Mouse (Mus musculus) liver, embryonic 12.5 days (tissue): ENCODE measurements around the gene Gpr158. TPM values are rescaled to one million over a fixed set of nuclear protein-coding genes. Genes with fewer than 3 reads are reported as not detected.

Source experiments
- ATAC-seq: fragments of 200-750 bp; cut with Nextera tagmentation; 2 replicates; pipeline ENCODE4 v1.8.0; 2017; ENCODE audit warnings: moderate number of reproducible peaks, mild to moderate bottlenecking, moderate library complexity
- H3K27ac ChIP-seq: fragments of 300-500 bp; sonication (generic); 2 replicates; pipeline ENCODE4 v1.5.1; 2016; ENCODE audit warnings: mild to moderate bottlenecking
- H3K27me3 ChIP-seq: fragments of 300-500 bp; sonication (generic); replicated peaks from 2 replicates; pipeline ENCODE4 v1.6.1; 2016; ENCODE audit warnings: mild to moderate bottlenecking, moderate library complexity
- H3K36me3 ChIP-seq: fragments of 300-500 bp; sonication (generic); 2 replicates; pipeline ENCODE4 v1.6.1; 2016; ENCODE audit warnings: mild to moderate bottlenecking, moderate library complexity
- H3K4me1 ChIP-seq: fragments of 300-500 bp; sonication (generic); 2 replicates; pipeline ENCODE4 v1.6.1; 2016
- H3K4me2 ChIP-seq: fragments of 300-500 bp; sonication (generic); 2 replicates; pipeline ENCODE4 v1.6.1; 2016; ENCODE audit warnings: mild to moderate bottlenecking, moderate library complexity
- H3K4me3 ChIP-seq: fragments of 300-500 bp; sonication (generic); 2 replicates; pipeline ENCODE4 v1.5.1; 2016; ENCODE audit warnings: mild to moderate bottlenecking, moderate library complexity
- H3K9ac ChIP-seq: fragments of 300-500 bp; sonication (generic); 2 replicates; pipeline ENCODE4 v1.6.1; 2016; ENCODE audit warnings: mild to moderate bottlenecking, moderate library complexity
- H3K9me3 ChIP-seq: fragments of 300-500 bp; sonication (generic); replicated peaks from 2 replicates; pipeline ENCODE4 v1.6.1; 2016; ENCODE audit warnings: mild to moderate bottlenecking, moderate library complexity
- WGBS: fragments of 180-500 bp; shearing (Covaris S2); methylation state at CpG from one replicate; pipeline ENCODE4 v1.1.7; 2016; ENCODE audit not compliant: insufficient replicate concordance; 5-methylcytosine and 5-hydroxymethylcytosine counted together
- polyA plus RNA-seq: library from polyadenylated mRNA; unstranded; fragments of >200 nt; fragmentation: Nextera tagmentation; extraction: Ambion mirVana; gene quantifications from 2 replicates; pipeline ENCODE4 v1.2.1, GENCODE M21; 2016

Gpr158 gene
- polyA plus RNA-seq, 1 experiment from 2014 or later = not detected

DNA sequence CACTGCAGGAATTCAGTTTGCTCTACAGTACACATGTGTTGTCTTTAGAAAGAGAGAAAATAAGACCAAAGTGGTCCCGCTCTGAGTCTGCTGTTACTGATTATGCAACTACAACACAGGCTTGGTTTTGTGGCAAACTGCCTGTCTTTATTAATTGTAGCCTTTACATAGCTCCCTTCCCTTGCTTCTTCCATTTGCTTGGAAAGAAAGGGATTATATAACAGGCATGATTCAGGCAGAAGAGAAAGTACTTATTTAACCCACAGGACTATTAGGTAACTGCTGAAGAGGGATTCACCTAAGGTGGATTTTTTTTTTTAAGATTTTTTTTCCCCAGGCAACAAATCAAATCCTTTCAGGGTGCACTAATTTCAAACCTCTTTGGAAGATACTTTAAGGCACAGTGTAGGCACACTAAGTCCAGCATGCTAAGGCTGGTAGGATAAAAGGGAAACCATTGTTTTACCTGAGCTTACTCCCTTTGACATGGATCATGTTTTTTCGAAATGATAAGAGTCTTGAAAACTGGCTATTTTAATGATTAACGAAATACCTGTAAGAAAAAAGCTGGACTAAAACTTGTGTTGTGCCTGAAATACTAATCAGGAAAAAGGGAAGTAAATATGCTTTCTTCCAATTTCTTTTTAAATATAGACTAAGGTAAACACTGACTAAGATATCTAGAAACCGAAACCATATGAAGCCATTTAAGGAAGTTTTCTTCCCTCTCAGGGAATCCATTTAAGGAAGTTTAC, 308.9 kb downstream of the Gpr158 start:
- WGBS = 64% methylated on average over 4 of the region's 4 CpGs
- H3K9ac ChIP-seq = no peak overlapping the region
- H3K36me3 ChIP-seq = no peaks in the 10 kb centered on the region
- H3K4me3 ChIP-seq = no peak overlapping the region
- no peaks in the 10 kb centered on the region for H3K4me1 ChIP-seq
- H3K27ac ChIP-seq = no peak overlapping the region
- ATAC-seq = no peak
- H3K4me2 ChIP-seq = no peak overlapping the region
- no peaks in the 10 kb centered on the region for H3K27me3 ChIP-seq
- H3K9me3 ChIP-seq = no peaks in the 10 kb centered on the region

DNA sequence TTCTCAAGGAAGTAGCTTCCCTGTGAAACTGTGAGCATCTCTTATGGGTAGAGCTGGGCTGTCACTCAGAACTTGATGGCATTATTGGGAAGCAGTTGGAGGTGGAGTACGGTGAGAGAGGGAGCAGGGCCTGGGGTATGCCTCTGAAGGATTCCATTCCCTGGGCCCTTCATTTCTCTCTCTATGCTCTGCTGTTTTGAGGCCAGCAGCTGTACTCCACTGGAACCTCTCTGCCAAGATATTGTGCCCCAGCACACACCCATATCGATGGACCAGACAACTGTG, 309.4 kb downstream of the Gpr158 start:
- Histone ChIP-seq H3K9me3 (no peaks in the 10 kb centered on the region), H3K9ac (no peak overlapping the region), H3K4me3 (no peak overlapping the region), H3K4me1 (no peaks in the 10 kb centered on the region), H3K27ac (no peak overlapping the region), H3K4me2 (no peak overlapping the region), H3K36me3 (no peaks in the 10 kb centered on the region), H3K27me3 (no peaks in the 10 kb centered on the region)
- WGBS = 49% methylated on average over 2 of the region's 2 CpGs
- ATAC-seq = no peak

DNA sequence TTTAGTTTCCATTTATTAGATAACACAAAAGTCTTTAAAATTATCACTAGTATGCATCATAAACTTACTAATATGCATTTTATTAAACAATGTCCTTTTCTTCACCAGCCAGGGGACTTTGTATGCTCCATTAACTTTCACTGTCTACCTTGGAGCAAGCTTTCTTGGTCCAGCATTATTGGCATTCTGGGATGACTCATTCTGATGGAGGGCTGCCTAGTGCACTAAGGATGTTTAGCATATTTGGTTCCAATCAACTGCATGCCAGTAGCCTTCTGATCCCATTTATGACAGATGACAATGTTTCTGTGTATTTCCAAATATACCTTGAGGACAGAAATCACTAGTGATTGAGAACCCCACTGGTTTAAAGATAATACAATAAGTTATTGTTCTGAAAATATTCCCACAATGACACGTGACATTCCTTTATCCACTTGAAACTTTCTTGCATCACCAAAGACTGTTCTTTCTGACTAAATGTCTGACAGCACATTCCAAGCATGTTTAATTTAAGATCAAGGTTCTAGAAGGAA, 313.5 kb downstream of the Gpr158 start:
- Histone ChIP-seq H3K4me2 (no peak overlapping the region), H3K27me3 (no peaks in the 10 kb centered on the region), H3K4me3 (no peak overlapping the region), H3K9ac (no peak overlapping the region), H3K9me3 (no peaks in the 10 kb centered on the region), H3K36me3 (no peaks in the 10 kb centered on the region), H3K27ac (no peak overlapping the region), H3K4me1 (no peaks in the 10 kb centered on the region)
- no peak for ATAC-seq
- 73% methylated on average over 1 of the region's 1 CpGs for WGBS

- Histone ChIP-seq H3K4me2 (no peak overlapping the region), H3K9me3 (no peaks in the 10 kb centered on the region), H3K4me3 (no peak overlapping the region), H3K4me1 (no peaks in the 10 kb centered on the region), H3K27me3 (no peaks in the 10 kb centered on the region), H3K9ac (no peak overlapping the region), H3K27ac (no peak overlapping the region), H3K36me3 (no peaks in the 10 kb centered on the region)
- no peak for ATAC-seq
- WGBS = 57% methylated on average over 3 of the region's 3 CpGs
Measured at GRCm38 (mm10) chr2:21684736-21685135, 317.4 kb downstream of the Gpr158 start.

GRCm38 (mm10) chr2:21693128-21693527, 325.8 kb downstream of the Gpr158 start:
- 74% methylated on average over 9 of the region's 9 CpGs for WGBS
- no peak for ATAC-seq
- Histone ChIP-seq H3K27ac (no peak overlapping the region), H3K4me2 (no peak overlapping the region), H3K9ac (no peak overlapping the region), H3K4me1 (no peaks in the 10 kb centered on the region), H3K27me3 (no peaks in the 10 kb centered on the region), H3K36me3 (no peaks in the 10 kb centered on the region), H3K4me3 (no peak overlapping the region), H3K9me3 (no peaks in the 10 kb centered on the region; the same call in 1 of the 2 replicates)

GRCm38 (mm10) chr2:21693807-21694594, 326.7 kb downstream of the Gpr158 start:
- Histone ChIP-seq H3K36me3 (no peaks in the 10 kb centered on the region), H3K4me2 (no peak overlapping the region)

DNA sequence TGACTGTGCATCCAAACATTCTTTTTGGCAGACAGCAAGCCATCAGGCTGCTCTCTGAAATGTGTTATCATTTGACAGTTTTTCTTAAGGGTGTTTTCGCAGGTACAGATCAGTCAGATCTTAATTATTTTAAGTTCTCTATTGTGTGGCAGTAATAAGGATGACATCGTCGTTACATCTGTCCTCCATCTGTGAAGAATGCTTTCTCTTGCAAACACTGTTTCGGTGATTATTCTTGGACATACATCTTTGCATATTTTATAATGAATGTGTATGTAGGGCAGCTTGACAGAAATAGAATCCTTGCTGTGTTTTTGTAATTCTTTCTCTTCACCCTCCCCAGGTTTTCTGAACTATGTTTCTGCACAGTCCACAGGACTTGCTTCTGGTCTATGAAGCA, 360.7 kb downstream of the Gpr158 start:
- H3K27me3 ChIP-seq = no peaks in the 10 kb centered on the region
- no peaks in the 10 kb centered on the region for H3K9me3 ChIP-seq
- H3K4me1 ChIP-seq = no peaks in the 10 kb centered on the region
- 71% methylated on average over 4 of the region's 4 CpGs for WGBS
- no peak overlapping the region for H3K4me2 ChIP-seq
- no peak overlapping the region for H3K27ac ChIP-seq
- H3K36me3 ChIP-seq = no peaks in the 10 kb centered on the region
- ATAC-seq = no peak
- no peak overlapping the region for H3K4me3 ChIP-seq
- no peak overlapping the region for H3K9ac ChIP-seq

More at GRCm38 (mm10) chr2:21693807-21694594, 326.7 kb downstream of the Gpr158 start:
- 42% methylated on average over 5 of the region's 5 CpGs for WGBS
- Histone ChIP-seq H3K27ac (no peak overlapping the region), H3K9me3 (no peaks in the 10 kb centered on the region; the same call in 1 of the 2 replicates), H3K4me3 (no peak overlapping the region), H3K27me3 (no peaks in the 10 kb centered on the region), H3K4me1 (no peaks in the 10 kb centered on the region), H3K9ac (no peak overlapping the region)
- ATAC-seq = no peak

DNA sequence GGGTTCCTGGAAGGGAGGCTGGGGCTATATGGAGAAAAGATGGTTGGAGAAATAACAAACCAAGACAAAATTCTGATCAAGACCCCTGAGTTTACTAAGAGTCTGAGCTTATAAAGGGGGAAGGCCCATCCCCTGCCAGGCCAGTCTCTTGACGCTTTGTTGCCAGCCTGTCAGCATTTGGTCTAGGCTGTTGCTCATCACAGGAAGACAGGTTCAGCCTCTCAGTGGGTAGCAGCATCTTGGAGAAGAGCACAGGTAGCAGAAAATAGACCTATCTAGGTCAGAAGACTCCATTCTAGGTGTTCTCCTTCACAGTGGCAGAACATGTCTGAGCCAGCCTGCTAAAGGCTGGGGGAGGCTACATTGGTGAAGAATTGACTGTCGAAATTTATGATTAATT, 416.4 kb downstream of the Gpr158 start:
- Histone ChIP-seq H3K36me3 (no peaks in the 10 kb centered on the region), H3K4me1 (no peaks in the 10 kb centered on the region), H3K9ac (no peak overlapping the region), H3K27me3 (no peaks in the 10 kb centered on the region), H3K4me2 (no peak overlapping the region), H3K4me3 (no peak overlapping the region), H3K27ac (no peak overlapping the region), H3K9me3 (no peaks in the 10 kb centered on the region)
- no peak for ATAC-seq
- WGBS = 67% methylated on average over 2 of the region's 2 CpGs

GRCm38 (mm10) chr2:21793156-21793555, 425.8 kb downstream of the Gpr158 start:
- no peak for ATAC-seq
- no peaks in the 10 kb centered on the region for H3K4me1 ChIP-seq
- 58% methylated on average over 2 of the region's 2 CpGs for WGBS

GRCm38 (mm10) chr2:21799616-21800015, 432.3 kb downstream of the Gpr158 start:
- Histone ChIP-seq H3K4me1 (no peaks in the 10 kb centered on the region), H3K4me3 (no peak overlapping the region), H3K4me2 (no peak overlapping the region), H3K36me3 (no peaks in the 10 kb centered on the region), H3K27me3 (no peaks in the 10 kb centered on the region), H3K27ac (no peak overlapping the region), H3K9me3 (no peaks in the 10 kb centered on the region), H3K9ac (no peak overlapping the region)
- whole genome bisulfite sequencing = 62% methylated on average over 3 of the region's 3 CpGs
- ATAC-seq = no peak

More at GRCm38 (mm10) chr2:21793156-21793555, 425.8 kb downstream of the Gpr158 start:
- H3K27ac ChIP-seq = no peak overlapping the region
- H3K36me3 ChIP-seq = no peaks in the 10 kb centered on the region
- H3K9ac ChIP-seq = no peak overlapping the region
- H3K9me3 ChIP-seq = no peaks in the 10 kb centered on the region
- H3K4me3 ChIP-seq = no peak overlapping the region
- no peaks in the 10 kb centered on the region for H3K27me3 ChIP-seq
- H3K4me2 ChIP-seq = no peak overlapping the region

DNA sequence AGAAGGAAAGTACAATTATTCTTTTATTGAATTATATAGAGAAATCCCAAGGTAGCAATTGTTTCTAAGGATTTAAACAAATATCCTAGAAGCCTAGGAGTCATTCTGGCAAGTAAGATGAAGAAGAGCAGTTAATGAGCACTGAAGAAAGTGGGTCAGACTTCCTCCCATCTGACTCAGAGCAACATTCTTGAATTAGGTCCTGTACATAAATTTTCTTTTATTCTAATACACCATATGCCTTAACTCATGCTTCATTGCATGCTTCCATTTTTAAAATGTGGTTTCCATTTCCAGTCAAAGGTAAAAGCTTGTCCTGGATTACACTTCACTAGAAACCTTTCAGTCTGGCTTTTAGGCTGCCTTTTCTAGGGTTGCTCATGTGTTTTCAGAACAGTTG, 432.7 kb downstream of the Gpr158 start:
- Histone ChIP-seq H3K27me3 (no peaks in the 10 kb centered on the region), H3K9me3 (no peaks in the 10 kb centered on the region), H3K4me2 (no peak overlapping the region), H3K4me1 (no peaks in the 10 kb centered on the region), H3K27ac (no peak overlapping the region), H3K36me3 (no peaks in the 10 kb centered on the region), H3K9ac (no peak overlapping the region), H3K4me3 (no peak overlapping the region)
- ATAC-seq = no peak

DNA sequence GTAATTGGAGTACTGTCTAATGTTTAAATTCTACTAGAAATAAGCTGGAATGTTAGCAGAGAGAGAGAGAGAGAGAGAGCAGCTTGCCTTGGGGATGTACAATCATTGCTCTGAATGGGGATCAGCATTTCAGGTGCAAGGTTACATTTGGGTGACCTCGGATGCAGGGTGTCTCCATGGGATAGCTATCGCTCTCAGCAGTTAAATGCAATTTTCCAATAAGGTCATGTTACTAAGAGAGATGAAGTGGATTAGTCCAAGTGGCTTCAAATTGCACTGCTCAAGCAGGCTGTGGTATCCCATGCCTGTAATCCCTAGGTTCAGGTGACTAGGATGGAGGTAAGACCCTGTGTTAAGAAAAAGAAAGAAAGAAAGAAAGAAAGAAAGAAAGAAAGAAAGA, 441.2 kb downstream of the Gpr158 start:
- H3K4me2 ChIP-seq = no peak overlapping the region

More for the DNA sequence above, 441.2 kb downstream of the Gpr158 start:
- no peaks in the 10 kb centered on the region for H3K36me3 ChIP-seq
- no peaks in the 10 kb centered on the region for H3K27me3 ChIP-seq
- 74% methylated on average over 2 of the region's 2 CpGs for WGBS
- H3K4me1 ChIP-seq = no peaks in the 10 kb centered on the region
- no peak overlapping the region for H3K4me3 ChIP-seq
- H3K27ac ChIP-seq = no peak overlapping the region
- no peak overlapping the region for H3K9ac ChIP-seq
- ATAC-seq = no peak
- no peaks in the 10 kb centered on the region for H3K9me3 ChIP-seq
